Mouse (Mus musculus): ENCODE data around the gene Akap2.

Akap2 gene

DNA sequence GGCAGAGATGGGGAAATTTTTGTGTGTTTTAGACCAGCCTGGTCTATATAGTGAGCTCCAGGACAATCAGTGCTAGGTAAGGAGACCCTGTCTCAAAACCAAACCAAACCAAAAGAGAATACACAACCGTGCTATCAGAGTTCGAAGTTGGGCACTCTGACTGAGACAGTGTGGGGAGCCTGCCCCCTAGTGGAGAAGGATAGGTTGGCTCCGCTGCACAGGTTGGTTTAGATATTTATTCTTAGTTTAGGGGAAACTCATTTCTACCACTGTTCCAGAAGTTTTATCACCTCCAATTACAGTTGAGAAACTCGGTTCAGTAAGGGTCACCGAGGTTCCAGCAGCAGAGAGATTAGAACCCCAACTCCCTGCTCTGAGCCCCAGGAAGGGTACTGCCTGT is 186.8 kb downstream of the Akap2 start:
- DNase-seq (ENCODE audit: low read depth in 1 of 2, low spot score in 2 of 2) = no peak

DNA sequence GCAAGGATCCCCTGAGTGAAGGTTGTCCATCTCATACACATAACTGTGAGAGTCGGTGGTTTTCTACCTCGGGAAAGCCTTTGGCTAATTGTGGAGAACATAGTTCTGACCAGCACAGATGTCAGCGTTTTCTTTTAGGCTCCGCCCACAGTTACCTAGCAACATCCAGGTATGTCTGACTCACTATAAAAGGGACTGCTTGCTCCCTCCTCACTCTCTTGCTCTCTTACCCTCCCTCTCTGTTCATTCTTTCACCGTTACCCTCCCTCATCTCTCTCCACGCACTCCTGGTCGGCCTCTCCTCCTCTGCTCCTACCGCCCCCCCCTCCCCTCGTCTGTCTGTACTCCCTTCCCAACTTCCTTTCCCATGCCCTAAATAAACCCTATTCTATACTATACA is 187.2 kb downstream of the Akap2 start:
- DNase-seq (ENCODE audit: low read depth in 1 of 2, low spot score in 2 of 2) = no peak

DNA sequence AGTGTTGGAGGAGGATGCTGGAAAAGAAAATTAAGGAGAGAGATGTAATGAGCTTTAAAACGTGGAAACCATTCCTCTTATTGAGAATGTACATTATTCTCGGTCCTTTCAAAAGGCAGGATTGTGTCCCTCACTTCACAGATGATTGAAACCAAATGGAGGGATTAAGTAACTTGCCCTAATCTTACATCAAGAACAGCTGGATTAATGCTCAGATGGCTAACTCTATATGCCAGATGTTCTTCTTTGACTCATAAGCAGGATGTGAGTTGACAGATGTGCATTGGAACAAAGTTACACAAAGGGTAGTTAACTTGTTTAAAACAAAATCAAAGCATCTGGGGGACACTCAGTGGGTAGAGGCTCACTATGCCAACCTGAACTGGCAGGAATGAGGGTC is 189.3 kb downstream of the Akap2 start:
- no peak for DNase-seq (ENCODE audit: low read depth in 1 of 2, low spot score in 2 of 2)

DNA sequence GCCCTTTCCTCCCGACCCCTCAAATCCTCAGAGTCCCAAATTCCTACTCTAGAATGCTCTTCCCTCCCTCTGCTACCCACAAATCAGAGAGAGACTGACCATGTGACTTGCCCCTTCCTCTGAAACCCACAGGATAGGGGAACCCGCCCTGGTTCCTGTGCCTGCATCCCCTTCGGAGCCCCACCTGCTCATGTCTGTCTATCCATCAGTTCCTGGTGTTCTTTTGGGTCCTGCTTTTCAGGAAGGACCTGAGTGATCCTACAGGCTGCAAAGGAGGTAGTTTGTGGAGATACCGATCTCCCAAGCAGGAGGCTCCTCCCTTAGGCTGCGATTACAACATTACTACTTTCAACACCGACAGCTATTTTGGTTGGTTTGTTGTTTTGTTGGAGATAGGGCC is 191.4 kb downstream of the Akap2 start:
- no peak for DNase-seq (ENCODE audit: low read depth in 1 of 2, low spot score in 2 of 2)

DNA sequence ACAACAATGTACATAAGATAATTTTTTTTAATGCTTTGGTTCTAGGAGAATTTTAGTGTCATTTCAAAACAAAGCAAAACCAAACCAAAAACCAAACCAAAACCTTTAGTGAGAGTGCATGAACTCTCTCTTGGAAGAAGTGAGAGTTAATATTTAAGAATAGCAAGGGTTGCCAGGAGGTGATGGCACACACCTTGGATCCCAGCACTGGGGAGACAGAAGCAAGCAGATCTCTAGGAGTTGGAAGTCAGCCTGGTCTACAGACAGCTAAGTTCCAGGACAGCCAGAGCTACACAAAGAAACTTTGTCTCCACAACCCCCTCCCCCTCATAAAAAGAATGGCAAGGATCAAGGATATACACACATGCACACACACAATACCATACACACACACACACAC is 195.6 kb downstream of the Akap2 start:
- no peak for DNase-seq (ENCODE audit: low read depth in 1 of 2, low spot score in 2 of 2)

DNA sequence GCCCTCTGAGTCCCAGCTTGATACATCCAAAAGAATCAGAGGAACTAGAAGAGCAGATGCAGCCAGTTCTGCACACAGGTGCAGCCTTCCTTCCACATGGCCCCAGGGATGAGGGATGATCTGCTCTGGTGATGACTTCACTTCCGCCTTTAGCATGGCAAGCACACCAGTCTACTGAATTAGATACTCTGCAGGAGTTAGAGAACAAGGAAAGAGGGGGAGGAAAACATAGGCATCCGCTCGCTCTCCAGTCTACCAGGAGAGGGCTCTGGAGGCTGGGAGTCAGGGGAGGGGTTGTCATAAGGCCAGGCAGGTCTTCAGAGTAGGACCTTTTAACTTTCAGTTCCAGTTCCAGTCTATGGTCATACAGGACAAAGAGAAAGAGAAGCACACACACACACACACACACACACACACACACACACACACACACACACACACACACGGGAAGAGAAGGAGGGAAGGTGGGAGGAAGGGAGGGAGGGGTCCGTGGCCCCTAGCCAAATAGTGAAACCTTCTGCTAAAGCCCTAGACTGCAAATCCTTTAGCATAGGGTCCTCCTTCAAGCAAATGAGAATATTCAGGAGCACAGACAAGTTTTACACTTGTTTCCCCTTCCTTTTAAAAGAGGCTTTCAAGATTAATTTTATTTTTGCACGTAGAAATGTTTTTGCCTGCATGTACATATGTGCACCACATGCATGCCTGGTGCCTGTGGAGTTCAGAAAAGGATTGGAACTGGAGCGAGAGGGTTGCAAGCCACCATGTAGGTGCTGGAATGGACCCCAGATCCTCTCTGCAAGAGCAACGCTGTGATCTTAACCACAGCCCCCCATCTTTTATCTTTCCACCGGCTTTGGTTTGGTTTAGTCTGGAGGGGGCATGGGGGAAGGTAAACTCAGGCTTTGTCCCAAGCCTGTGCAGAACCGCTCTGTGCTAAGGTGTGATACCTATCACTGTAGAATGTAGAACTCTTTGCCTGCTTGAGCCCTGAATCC is 197.0 kb downstream of the Akap2 start:
- DNase-seq (ENCODE audit: low read depth in 1 of 2, low spot score in 2 of 2) = no peak

DNA sequence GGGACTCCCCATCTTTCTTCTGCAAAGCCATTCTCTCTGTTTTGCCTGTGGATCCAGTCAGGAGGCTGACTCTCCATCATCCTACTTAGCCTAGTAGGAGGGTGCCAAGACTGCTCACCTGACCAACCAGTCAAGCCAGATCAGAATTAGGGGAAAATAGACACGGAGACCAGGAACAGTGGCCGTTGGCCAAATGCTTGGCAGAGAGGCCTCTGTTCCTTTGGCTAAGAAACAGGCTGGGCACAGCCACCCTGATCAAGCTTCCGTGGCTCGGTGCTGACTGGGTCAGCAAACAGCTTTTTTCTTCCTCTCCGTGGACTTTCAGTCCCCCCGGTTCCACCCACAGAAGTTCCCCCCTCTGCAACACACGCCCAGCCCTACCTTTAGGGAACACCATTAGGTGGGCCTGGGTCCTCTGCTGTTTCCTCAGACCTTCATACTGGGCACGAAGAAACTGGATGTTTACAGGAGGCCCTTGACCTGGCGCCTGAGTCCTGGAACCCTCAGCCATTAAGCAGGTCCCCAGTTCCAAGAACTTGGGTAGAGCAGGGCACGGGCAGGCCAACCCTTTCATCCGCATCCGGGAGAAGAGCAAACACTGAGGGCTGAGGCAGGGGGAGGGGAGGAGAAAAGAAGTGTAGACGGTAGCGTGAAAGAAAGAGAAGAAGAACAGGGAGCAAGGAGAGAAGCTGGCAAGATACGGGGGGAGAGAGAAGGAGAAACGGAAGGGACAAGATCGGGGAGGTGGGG is 197.9 kb downstream of the Akap2 start:
- no peak for DNase-seq (ENCODE audit: low read depth in 1 of 2, low spot score in 2 of 2)

DNA sequence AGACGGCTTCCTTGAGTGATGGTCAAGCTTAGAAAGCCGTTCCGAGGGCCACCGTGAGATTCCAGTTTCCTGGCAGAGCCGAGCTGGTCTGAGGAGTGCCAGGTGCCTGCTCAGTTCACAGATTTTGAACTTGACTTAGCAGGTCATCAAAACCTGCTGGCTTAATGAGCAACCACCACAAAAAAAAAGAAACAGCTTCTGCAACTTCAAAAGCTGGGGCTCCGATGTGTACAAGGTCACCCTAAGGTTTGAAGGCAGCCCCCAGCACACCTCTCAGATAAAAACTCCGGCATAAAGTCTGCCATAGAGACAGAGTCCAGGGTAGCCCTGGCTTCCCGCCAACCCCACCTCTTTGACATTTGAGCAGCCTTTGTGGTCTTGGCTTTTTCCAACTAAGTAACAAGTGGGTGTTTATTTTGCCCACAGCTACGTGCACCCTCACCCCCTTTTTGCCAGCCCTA is 198.8 kb downstream of the Akap2 start, which contains the start of gene D630039A03Rik:
D630039A03Rik (minus strand) TSS at position 97 of the 461 bp plus-strand sequence.
- DNase-seq (ENCODE audit: low read depth in 1 of 2, low spot score in 2 of 2) = no peak

DNA sequence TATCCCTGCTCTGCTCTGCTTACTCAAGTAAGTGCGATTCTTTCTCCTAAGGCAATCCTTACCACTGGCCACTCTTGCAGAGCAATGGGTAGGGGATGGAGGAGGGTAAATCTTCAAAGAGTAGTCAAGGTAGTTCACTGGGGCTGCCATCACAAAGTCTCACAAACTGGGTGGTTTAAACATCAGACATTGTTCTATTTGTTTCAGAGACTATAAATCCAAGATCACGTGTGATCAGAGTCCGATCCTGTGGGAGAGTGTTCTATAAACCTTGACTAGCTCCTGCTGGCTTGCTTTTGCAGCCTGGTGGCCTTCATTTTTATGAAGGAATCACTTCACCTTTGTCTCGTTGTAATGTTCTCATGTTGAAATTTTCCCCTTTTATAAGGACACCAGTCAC is 199.3 kb downstream of the Akap2 start:
- DNase-seq (ENCODE audit: low read depth in 1 of 2, low spot score in 2 of 2) = no peak

DNA sequence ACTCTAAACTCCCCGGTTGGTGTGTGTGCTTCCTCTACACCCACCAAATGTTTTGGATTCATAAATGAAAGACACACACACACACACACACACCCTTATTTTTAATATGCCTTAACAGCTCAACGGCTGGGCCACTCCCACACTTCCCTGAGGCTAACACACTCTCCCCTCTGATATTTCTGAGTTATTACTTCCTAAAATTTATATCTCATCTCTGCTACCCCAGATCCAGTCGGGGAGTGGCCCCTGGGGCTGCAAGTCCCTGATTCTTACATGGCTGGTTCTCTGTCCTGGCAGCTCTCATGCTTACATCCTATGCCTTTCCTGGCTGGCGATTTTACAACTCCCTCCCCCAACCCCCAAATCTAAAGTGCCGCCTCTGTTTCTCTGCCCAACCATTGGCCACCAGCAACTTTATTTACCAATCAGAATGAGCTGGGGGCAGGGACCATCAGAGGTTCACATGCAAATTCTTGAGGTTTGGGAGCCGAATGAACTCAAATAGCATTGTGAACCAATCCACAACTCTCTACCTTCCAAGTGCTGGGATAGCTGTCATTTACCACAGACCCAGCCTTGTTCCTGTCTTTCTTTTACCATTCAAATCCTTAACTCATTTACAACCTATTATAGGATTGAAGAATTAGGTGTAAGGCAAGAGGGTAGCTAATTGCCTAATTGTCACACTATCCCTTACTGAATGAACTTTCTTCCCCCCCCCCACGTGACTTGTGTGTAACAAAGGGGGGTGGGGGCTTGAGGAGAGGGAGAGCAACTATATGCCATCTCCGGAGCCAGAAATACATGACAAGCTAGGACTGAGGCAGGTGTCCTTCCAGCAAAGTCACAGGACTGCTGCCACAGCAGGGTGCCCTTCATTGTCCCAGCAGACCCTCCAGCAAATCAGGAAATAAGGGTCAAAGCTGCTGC is 202.3 kb downstream of the Akap2 start:
- DNase-seq (ENCODE audit: low read depth in 1 of 2, low spot score in 2 of 2) = no peak

DNA sequence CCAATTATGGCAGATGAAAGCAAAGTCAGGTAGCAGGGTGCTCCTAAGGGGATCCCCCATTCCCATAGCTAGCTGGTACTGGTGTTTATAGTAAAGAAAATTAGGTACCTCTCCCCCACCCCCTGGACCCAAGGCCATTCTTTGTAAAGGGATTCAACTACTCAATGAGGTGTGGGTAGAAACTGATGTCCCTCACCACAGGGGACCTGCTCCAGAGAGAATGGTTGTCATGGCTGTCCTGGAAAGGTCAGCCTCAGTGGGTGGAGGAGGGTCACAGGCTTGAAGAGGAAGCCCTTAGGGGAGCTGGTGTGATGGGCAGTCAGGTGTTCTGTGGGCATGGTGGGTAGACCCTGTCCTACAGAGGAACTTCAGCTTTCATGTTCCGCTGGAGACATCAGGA is 203.1 kb downstream of the Akap2 start:
- no peak for DNase-seq (ENCODE audit: low read depth in 1 of 2, low spot score in 2 of 2)

DNA sequence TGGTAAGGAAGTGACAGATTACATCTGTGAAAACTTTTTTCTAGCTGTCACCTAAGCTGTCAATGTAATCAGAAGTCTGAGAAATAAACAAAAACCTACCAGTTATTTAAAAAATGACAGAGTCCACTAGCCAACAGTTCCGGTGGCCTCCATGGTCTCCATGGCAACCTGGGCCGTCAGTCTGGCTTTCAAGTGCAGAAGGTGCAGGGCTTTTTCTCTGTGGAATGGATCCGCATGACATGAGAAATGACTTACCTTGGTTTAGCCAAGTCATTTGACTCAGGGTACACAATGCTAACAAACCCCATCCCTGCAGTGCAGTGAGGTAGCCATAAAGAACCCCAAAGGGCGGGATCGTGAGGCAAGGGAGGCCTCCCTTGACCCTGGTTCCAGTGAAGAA is 204.7 kb downstream of the Akap2 start:
- no peak for DNase-seq (ENCODE audit: low read depth in 1 of 2, low spot score in 2 of 2)

DNA sequence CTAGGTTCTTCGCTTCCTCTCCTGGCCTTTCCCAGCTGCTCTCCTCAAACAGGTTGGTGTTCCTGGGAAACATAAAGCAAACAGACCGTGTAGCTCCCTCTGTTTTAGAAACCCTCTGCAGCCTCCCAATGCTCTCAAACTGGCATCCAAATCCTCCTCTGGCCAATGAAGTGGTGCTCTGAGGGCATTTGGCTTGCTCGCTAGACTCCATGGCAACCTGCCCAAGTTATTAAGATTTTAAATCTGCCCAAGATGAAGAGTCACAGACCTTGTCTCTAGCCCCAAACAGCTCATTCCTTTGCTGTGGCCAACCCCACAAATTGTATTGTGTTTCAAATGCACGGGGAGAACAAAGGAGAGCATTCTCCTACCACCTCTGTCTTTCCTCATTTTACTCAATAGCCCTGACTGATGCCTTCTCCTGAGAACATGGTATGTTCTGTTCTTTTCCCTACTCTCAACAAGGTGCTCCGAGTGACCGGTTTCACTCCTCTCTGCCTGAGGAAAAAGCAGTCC is 207.2 kb downstream of the Akap2 start:
- DNase-seq (ENCODE audit: low read depth in 1 of 2, low spot score in 2 of 2) = no peak

DNA sequence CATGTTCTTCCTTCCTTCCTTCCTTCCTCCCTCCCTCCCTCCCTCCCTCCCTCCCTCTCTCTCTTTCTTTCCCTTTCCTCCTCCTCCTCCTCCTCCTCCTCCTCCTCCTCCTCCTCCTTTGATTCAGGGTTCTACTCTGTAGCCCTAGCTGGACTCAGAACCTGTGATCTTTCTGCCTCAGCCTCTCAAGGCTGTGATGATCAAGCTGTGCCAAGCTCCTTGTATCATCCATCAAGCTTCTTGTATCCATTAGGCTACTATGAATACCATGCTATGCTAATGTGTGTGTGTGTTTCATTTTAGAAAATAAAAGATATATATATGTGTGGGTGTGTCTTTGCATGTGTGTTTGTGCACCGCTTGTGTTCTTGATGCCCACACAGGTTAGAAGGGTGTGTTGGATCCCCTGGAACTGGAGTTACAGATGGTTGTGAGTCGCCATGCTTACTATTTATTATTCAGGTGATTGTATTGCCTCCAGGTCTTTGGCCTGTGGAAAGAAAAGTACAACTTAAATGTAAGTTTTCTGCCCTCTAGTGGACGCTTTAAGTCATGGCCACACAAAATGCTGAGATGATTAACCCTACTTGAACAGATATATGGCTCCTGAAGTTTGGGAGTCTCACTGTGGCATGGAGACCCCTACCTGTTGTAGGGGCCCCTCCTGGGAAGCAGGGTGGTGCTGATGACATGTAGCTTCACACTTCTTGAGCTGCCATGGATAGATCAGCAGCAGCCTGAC is 210.2 kb downstream of the Akap2 start:
- DNase-seq (ENCODE audit: low read depth in 1 of 2, low spot score in 2 of 2) = no peak

DNA sequence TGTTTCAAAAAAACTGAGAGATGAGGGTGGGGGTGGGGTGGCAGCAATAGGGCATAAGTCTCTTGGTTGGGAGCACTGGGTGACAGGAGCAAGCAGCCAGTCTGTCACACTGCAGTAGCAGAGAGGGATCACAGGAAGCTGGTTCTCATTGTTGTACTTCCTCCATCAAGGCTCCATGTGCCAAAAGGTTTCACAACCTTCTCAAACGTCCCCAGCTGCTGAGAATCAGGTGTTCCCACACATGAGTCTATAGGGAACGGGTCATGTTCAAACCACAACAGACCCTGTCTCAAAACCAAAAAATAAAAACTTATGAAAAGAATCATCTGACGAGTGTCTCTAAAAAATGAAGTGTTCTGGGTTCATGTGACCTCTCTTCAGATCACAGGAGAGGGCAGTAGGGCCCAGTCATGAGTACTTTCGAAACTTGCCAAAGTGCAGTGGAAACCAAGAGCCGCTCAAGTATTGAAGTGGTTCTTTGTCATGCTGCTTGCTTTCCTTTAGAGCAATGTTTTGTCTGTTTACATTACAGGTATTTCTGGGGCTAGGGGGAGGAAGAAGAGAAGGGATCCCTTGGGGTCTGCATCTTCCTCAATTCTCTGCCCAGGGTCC is 213.2 kb downstream of the Akap2 start:
- DNase-seq (ENCODE audit: low read depth in 1 of 2, low spot score in 2 of 2) = no peak

DNA sequence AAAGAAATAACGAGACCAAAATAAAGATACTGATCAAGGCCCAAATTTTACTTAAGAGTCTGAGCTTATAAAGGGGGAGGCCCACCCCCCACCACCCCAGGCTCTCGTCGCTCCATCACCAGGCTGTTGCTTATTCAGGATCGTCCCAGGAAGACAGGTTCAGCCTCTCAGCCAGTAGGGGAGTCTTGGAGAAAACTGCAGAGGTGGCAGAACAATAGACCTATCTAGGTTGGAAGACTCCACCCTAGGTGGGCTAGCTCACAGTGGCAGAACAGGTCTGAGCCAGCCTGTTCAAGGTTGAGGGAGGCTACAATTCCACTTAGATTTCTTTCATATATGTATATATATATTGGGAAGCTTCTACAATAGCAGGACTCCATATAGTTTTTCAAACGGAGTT is 216.7 kb downstream of the Akap2 start:
- no peak for DNase-seq (ENCODE audit: low read depth in 1 of 2, low spot score in 2 of 2)

DNA sequence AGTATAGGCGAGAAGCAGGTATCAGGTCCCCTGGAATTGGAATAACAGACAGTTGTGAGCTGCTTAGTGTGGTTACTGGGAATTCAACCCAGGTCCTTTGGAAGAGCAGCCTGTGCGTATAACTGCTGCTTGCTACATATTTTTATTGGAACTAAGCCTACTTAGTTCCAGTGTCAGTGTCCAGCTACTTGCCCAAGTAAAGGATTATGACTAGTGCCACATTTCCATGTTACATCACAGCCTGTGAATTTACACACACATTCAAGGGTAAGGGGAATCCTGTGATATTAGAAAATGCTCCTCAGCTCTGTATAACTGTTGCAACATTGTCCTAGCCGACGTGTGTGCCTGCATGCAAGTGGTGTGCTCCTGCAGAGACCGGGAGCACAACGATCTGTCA is 219.8 kb downstream of the Akap2 start:
- DNase-seq (ENCODE audit: low read depth in 1 of 2, low spot score in 2 of 2) = no peak

DNA sequence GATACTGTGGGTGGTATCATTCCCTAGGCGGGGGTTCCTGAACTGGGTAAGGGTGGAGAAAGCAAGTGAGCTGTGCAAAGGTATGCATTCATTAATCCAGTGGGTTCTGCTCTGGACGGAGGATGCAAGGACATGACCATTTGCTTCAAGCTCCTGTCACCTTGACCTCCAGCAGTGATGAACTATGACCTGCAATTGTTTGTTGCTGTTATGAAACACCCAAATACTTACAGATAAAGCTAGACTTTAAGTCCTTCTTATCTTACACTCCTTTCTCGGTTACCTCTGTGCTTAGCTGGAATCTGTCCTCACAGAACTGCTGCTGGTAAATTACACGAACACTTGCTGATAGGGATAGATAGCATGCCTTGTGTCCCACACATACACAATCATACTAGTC is 223.2 kb downstream of the Akap2 start:
- no peak for DNase-seq (ENCODE audit: low read depth in 1 of 2, low spot score in 2 of 2)

DNA sequence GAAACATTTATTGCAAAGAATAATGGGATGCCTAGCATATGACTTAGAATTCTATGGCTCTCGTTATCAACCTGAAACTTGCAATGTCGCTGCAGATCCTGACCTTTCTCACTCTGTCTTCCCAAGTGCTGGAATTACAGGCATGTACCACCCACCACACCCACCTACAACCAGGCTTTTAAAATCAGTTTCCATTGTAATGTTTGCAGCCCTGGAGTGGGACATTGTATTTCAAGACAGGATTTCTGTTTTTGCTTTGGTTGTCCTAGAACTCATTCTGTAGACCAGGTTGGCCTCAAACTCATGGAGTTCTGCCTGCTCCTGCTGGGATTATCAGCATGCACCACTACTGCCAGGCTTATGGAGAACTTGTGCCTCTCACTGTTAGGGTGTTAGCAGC is 225.4 kb downstream of the Akap2 start:
- DNase-seq (ENCODE audit: low read depth in 1 of 2, low spot score in 2 of 2) = no peak
